Mouse (Mus musculus) fibroblast of lung, adult 2 months (primary cell): ENCODE results near the gene Pdzd2.
A peak's percentile ranks its signal among the peaks of the same experiment; 100 is the strongest.

ENCODE experiments used
- DNase-seq: peaks from one replicate; pipeline ENCODE4 v3.0.0-alpha.2; 2011; ENCODE audit warnings: low read depth

The Pdzd2 gene

GRCm38 (mm10) chr15:12354281-12354810 lies 385.4 kb downstream of the Pdzd2 start:
- no peak for DNase-seq

- no peak for DNase-seq
These were observed 388.3 kb downstream of the Pdzd2 start for GRCm38 (mm10) chr15:12351470-12351869.

DNA sequence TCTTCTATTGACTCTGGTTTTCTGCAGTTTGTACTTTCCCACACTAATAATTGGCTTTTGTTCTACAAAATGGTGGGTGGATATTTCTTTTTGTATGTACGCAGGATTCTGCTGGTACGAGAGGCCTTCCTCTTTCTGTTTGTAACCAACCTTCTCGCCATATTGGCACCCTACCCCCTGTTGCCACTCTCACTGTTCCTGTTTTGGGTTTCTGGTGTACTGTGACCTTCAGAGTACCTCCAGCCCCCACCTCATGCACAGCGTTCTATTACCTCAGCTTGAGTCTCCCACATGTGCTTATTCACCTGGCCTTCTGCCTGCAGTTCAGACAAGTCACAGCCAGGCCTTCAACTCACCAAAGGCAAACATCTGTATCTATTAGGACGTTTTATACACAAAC lies 389.9 kb downstream of the Pdzd2 start:
- DNase-seq: no peak

GRCm38 (mm10) chr15:12348950-12349349 lies 390.8 kb downstream of the Pdzd2 start:
- DNase-seq: no peak

DNA sequence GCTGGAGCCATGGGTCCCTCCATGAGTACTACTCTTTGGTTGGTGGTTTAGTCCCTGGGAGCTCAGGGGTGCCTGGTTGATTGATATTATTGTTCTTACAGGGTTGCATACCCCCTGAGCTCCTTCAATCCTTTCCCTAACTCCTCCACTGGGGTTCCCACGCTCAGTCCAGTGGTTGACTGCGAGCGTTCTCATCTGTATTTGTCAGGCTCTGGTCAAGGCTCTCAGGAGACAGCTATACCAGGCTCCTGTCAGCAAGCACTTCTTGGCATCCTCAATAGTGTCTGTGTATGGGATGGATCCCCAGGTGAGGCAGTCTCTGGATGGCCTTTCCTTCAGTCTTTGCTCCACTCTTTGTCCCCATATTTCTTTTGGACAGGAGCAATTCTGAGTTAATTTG lies 392.8 kb downstream of the Pdzd2 start:
- DNase-seq: no peak

DNA sequence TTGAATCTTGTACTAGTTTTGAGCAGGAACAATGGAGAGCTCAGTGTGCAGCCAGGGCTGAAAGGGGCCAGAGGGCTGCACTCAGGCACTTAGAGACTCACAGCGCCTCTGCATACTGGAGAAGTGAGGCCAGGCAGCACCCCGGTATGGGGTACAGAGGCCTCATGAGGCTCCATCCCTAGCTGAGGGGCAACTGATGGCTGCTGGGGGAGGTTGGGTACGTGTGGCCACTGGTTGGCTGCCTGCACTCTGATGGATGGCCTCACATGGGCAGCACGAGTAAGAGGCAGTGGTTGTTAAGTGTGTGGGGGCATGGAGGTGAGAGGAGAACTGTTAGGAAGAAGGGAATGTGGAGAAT lies 398.3 kb downstream of the Pdzd2 start:
- no peak for DNase-seq

- DNase-seq: no peak
These were observed 399.0 kb downstream of the Pdzd2 start for GRCm38 (mm10) chr15:12340536-12341400.

DNA sequence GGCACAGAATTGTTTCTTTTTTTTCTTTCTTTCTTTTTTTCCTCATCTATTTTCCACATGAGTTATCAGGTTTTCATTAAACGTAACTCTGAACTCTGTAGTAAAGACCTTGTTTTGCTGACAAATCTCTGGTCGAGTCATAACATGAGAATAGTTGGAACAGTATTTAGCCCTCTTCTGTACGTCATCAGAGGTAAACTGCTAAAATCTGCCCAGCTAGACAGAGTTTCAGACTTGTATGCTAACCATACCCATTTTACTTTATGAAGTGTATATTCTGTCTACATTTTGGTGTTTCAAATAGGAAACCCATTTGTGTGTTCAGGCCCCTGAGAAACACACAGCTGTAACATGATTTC lies 402.0 kb downstream of the Pdzd2 start:
- DNase-seq: no peak

DNA sequence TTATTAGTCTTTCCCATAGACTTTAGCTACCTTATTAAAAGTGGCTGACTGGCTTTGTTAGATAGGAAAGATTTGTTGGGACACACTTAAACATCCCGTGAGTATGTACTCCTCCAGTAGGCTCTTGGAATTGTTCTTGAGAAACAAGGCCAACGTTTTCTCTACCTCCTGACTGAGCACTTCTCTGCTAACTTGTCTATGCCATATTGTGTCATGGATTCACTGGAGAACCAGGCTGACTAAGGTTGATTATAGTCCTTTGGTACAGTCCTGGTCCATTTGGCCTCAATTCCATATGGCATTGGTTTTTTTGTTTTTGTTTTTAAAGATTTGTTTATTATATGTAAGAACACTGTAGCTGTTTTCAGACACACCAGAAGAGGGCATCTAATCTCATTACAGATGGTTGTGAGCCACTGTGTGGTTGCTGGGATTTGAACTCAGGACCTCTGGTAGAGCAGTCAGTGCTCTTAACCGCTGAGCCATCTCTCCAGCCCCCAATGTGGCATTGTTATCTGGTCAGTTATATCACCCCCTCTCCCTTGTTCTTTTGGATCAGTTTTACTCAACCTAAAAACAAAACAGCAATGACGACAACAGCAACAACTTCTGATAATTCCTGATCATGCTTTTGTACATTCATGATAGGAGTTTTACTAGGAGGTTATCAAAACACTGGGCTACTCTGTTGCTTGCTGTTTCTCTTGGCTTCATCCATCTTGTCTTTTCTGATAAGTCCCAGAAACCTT lies 402.5 kb downstream of the Pdzd2 start:
- no peak for DNase-seq

DNA sequence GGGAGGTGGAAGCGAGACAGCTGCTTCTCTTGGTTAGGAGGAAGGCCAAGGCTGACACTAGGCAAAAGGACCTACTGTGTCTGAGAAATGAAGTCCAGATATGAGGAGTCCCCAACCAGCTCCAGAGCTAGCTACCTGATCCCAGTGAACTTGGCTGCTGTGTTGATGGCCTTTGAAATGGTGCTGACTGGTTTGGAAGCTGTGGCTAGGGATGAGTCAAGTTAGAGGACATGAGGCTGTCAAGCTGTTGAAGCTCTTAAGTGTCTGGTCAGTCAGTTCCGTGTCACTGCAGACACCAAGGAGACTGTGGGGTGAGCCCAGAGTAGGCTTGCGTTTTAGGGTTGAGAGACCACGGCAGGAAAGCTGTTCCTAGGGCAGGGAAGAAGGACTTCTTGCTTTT lies 405.3 kb downstream of the Pdzd2 start:
- no peak for DNase-seq

- DNase-seq: no peak
These were observed 408.4 kb downstream of the Pdzd2 start for GRCm38 (mm10) chr15:12331300-12331699.

DNA sequence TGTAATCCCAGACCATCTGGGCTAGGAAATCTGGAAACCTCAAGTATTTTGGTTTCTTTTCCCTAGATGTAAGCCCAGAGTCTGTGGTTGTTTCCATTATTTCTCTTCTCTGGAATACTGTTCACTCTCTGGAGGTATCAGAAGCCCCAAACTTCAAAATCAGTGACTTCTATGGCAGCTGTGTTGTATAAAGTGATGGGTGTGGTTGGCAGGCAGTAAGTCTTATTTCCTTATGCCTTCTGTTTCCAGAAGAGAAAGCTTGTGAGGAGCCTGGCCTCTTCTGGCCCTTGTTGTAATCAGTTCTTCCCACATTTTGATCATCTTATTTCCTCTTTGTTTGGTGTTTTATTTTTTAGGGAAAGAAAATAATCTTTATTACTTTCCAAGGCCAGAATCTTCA lies 408.8 kb downstream of the Pdzd2 start:
- DNase-seq: no peak

- DNase-seq: no peak
These were observed 409.3 kb downstream of the Pdzd2 start for GRCm38 (mm10) chr15:12330389-12330788.

GRCm38 (mm10) chr15:12324326-12324725 lies 415.4 kb downstream of the Pdzd2 start:
- DNase-seq: no peak

- DNase-seq: no peak
These were observed 416.9 kb downstream of the Pdzd2 start for GRCm38 (mm10) chr15:12322676-12323402.

GRCm38 (mm10) chr15:12321788-12322621 lies 417.7 kb downstream of the Pdzd2 start, which contains the start of gene 1810049J17Rik:
1810049J17Rik (minus strand) TSS chr15:12321899.
- DNase-seq: no peak

DNA sequence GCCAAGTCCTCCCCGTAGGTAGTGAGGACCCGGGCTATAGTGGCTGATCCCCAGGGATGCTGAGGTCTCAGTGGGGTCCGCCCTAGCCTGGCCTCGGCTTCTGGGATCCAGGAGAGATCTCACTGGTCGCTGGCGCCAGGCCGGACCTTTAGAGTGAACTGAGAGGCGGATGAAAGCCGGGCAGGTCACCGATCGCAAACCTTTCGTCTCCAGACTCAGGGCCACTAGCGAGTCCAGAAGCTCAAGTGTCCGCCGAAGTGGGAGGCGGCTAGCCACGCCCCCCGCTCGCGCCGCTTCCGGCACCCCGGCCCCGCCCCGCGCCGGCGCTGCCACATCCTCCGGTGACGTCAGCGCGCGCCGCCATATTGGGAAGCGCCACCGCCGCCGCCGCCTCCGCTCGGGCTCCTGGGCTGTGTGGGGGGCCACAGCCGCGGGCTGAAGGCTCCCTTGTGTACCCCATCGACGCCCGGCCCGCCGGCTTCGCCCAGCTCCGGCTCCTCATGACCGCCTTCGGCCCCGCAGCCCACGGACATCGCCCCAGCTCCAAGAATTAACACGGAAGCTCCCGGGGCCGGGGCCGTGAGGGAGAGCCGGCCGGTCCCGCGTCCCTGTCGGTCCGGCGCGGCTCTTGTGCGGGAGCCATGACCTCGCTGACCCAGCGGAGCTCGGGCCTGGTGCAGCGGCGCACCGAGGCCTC lies 418.5 kb downstream of the Pdzd2 start, which contains the start of gene Golph3:
Golph3 (plus strand) TSS at position 360 of the 697 bp plus-strand sequence.
- peak; percentile 69 for DNase-seq

DNA sequence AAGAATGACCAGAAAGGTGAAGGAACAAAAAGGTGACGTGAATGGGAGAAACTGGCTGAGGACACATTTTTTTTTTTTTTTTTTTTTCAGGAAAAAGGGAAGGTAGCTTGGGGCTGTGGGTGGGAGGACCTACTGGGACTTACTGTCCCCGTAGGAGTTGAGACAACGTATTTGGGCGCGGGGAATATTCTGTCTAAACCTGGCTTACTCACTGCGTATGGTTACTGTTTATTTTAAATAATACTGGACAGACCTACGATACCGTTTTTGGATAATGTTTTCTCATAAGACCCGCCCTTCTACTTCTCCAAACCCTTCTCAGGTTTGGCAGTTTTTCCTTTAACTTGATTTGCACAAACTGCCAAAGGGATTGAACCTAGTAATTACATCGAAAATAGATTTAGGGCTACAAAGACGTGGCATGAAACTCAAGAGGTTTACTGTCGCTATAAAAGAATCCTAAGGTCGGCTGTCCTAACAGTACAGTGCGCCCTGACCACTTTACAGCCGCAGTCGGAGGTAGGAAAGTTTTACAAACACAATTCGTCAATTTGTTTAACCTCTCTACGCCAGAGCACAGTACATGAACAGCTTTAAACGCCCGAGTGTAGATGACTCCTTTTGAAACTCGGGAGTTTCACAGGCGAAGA lies 419.2 kb downstream of the Pdzd2 start:
- DNase-seq: no peak

DNA sequence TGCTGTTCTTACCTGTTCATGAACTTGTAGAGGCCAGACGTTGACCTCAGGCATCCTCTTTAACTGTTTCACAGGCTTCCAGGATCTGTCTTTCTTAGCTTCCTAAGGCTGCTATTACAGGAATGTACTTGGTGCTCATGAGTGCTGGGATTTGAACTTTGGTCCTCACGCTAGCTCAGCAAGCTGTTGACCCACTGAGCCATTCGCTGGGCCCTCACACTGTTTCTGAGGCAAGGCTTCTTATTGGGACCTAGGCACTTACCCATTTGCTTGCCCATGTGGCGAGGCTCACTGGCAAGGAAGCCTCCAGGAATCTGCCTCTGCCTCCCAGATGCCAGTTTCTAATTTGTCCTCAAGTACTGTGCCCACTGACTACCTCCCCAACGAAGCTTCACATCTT lies 419.8 kb downstream of the Pdzd2 start:
- DNase-seq: no peak

GRCm38 (mm10) chr15:12318451-12318850 lies 421.3 kb downstream of the Pdzd2 start:
- DNase-seq: no peak
